Comparison of ENCODE assay signal across 8 mouse cellular contexts in the genomic region with DNA sequence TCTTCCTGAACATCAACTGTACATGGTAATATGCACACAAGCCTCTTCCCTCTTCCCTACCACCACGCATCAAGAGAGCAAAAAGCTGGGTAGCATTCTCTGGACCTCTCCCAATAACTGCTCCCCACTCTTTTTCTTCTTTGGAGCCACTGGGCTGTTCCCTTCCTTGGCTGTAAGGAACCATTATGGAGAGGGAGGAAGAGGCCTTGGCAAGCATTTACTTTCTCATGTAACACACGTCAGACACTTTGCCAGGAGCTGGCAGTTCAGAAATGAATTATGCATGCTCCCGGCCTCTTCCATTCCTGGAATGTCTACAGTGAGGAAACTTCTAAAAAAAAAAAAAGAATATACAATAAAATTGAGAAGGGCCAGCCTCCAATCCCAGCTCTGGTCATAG. TPM values are rescaled to one million over a fixed set of nuclear protein-coding genes. Genes with fewer than 3 reads are reported as not detected.
DNase-seq lines count a peak whose midpoint lies in the region; ATAC-seq and TF ChIP-seq lines count a peak whose summit lies in the region.

No protein-coding gene starts in this region.

- H3K4me3 ChIP-seq in lung, adult 2 months (replicated peaks; ENCODE audit: extremely low read depth, low read depth, low read length): no peak overlapping the region
- H3K4me3 ChIP-seq in forebrain, embryonic 12.5 days (replicated peaks): no peak overlapping the region
- H3K4me3 ChIP-seq in lung, embryonic 15.5 days: no peak overlapping the region
- no peak overlapping the region for H3K4me3 ChIP-seq in stomach, embryonic 15.5 days (replicated peaks)

- peaks cover 26% of the 10 kb centered on the region for H3K36me3 ChIP-seq in forebrain, embryonic 12.5 days (replicated peaks)
- H3K36me3 ChIP-seq in lung, embryonic 15.5 days: peaks cover 23% of the 10 kb centered on the region; the same call in 1 of the 2 replicates
- H3K36me3 ChIP-seq in stomach, embryonic 15.5 days: peaks cover 11% of the 10 kb centered on the region; the same call in 1 of the 2 replicates

- TF ChIP-seq CTCF in lung, adult 2 months (IDR thresholded peaks at IDR 0.05; ENCODE audit: insufficient read depth, low read length): no peak

- H3K9ac ChIP-seq in forebrain, embryonic 12.5 days: no peak overlapping the region
- H3K9ac ChIP-seq in lung, embryonic 15.5 days: no peak overlapping the region
- H3K9ac ChIP-seq in stomach, embryonic 15.5 days: no peak overlapping the region

- H3K4me1 ChIP-seq in lung, adult 2 months (ENCODE audit: control insufficient read depth, insufficient read depth, low read length): peaks cover 9% of the 10 kb centered on the region; the same call in 1 of the 2 replicates
- H3K4me1 ChIP-seq in forebrain, embryonic 12.5 days: peaks cover 21% of the 10 kb centered on the region
- peaks cover 53% of the 10 kb centered on the region for H3K4me1 ChIP-seq in lung, embryonic 15.5 days
- H3K4me1 ChIP-seq in stomach, embryonic 15.5 days: peaks cover 27% of the 10 kb centered on the region

- TF ChIP-seq POLR2A in lung, adult 2 months (IDR thresholded peaks at IDR 0.05; ENCODE audit: borderline replicate concordance, extremely low read depth, low read depth, low read length): no peak

- no peaks in the 10 kb centered on the region for H3K9me3 ChIP-seq in forebrain, embryonic 12.5 days
- no peaks in the 10 kb centered on the region for H3K9me3 ChIP-seq in lung, embryonic 15.5 days
- no peaks in the 10 kb centered on the region for H3K9me3 ChIP-seq in stomach, embryonic 15.5 days

- DNase-seq in lung, adult 18-20 months: peak; percentile 14 to 26
- no peak for DNase-seq in lung, adult 2 months
- DNase-seq in kidney, adult 18-20 months: peak; percentile 47
- no peak for DNase-seq in thymus, postnatal 4 days

- WGBS in lung, adult 2 months: 12% methylated on average over 3 of the region's 3 CpGs
- 65% methylated on average over 3 of the region's 3 CpGs for WGBS in forebrain, embryonic 12.5 days
- WGBS in lung, embryonic 15.5 days: 6% methylated on average over 3 of the region's 3 CpGs
- 30% methylated on average over 3 of the region's 3 CpGs for WGBS in stomach, embryonic 15.5 days

- H3K27me3 ChIP-seq in forebrain, embryonic 12.5 days: no peaks in the 10 kb centered on the region
- no peaks in the 10 kb centered on the region for H3K27me3 ChIP-seq in lung, embryonic 15.5 days
- no peaks in the 10 kb centered on the region for H3K27me3 ChIP-seq in stomach, embryonic 15.5 days (replicated peaks)

- no peak overlapping the region for H3K4me2 ChIP-seq in forebrain, embryonic 12.5 days
- H3K4me2 ChIP-seq in lung, embryonic 15.5 days: no peak overlapping the region
- H3K4me2 ChIP-seq in stomach, embryonic 15.5 days: 0 out of 2 replicates have a peak overlapping the region, but pooled peaks have one; percentile 6

- H3K27ac ChIP-seq in forebrain, embryonic 12.5 days: peak overlapping the region; percentile 73
- H3K27ac ChIP-seq in lung, embryonic 15.5 days: peak overlapping the region; percentile 89
- peak overlapping the region; percentile 77 for H3K27ac ChIP-seq in stomach, embryonic 15.5 days

- peak; percentile 41; the same call in 1 of the 2 replicates for ATAC-seq in forebrain, embryonic 12.5 days (ENCODE audit: low FRiP score)
- peak; percentile 79 for ATAC-seq in lung, embryonic 15.5 days (ENCODE audit: borderline replicate concordance, extremely low read depth, low FRiP score, low TSS enrichment)
- ATAC-seq in stomach, embryonic 15.5 days (ENCODE audit: insufficient read depth, low FRiP score, low read depth): no peak
- no peak for ATAC-seq in monocyte, adult 5-6 weeks (replicated peaks; ENCODE audit: insufficient number of reproducible peaks, low FRiP score, low TSS enrichment, poor library complexity, severe bottlenecking)

RNA-seq across cellular contexts. Expression of gene Slc35b4, which starts 22.7 kb away (rescaled TPM):
- 13.9 and 21.1 TPM in 2 replicates for polyA plus RNA-seq in lung, adult 2 months (2012; rRNA removed)
- polyA plus RNA-seq in forebrain, embryonic 12.5 days (2016; fragmentation: Nextera tagmentation; extraction: Ambion mirVana): 41.8 and 45.4 TPM in 2 replicates
- polyA plus RNA-seq in lung, embryonic 15.5 days (2015; fragmentation: Nextera tagmentation; extraction: Ambion mirVana): 59.2 and 61.8 TPM in 2 replicates
- polyA plus RNA-seq in stomach, embryonic 15.5 days (2015; fragmentation: Nextera tagmentation; extraction: Ambion mirVana): 33.8 and 39.7 TPM in 2 replicates
- 16.8 to 32.7 TPM (median 29.1 TPM) in 3 replicates for total RNA-seq in monocyte, adult 5-6 weeks (2017)

Comparison
In these comparisons a context has a peak if more than half of its experiments do, and no peak if none do; other contexts are left out.
1. DNase-seq: peak in lung, adult 18-20 months (2 of 2) and kidney, adult 18-20 months (single experiment); none in lung, adult 2 months (single experiment) and thymus, postnatal 4 days (single experiment).
2. ATAC-seq: peak in forebrain, embryonic 12.5 days (single experiment) and lung, embryonic 15.5 days (single experiment); none in stomach, embryonic 15.5 days (single experiment) and monocyte, adult 5-6 weeks (single experiment).
3. Peak in every context shown above with its lines, with median percentiles within 50 percentile points of each other: H3K27ac ChIP-seq.